Mouse (Mus musculus) intestine, embryonic 15.5 days (tissue): ENCODE measurements around the gene Arrb2. TPM values are rescaled to one million over a fixed set of nuclear protein-coding genes. Genes with fewer than 3 reads are reported as not detected.
A peak's percentile ranks its signal among the peaks of the same experiment; 100 is the strongest.

Source experiments
- ATAC-seq: fragments of 200-750 bp; cut with Nextera tagmentation; 2 replicates; pipeline ENCODE4 v1.8.0; 2017; ENCODE audit warnings: moderate TSS enrichment, moderate library complexity
- H3K27ac ChIP-seq: fragments of 300-500 bp; sonication (generic); 2 replicates; pipeline ENCODE4 v1.5.1; 2015; ENCODE audit warnings: mild to moderate bottlenecking, inconsistent platforms
- H3K27me3 ChIP-seq: fragments of 300-500 bp; sonication (generic); replicated peaks from 2 replicates; pipeline ENCODE4 v1.6.1; 2015; ENCODE audit warnings: inconsistent platforms
- H3K36me3 ChIP-seq: fragments of 300-500 bp; sonication (generic); 2 replicates; pipeline ENCODE4 v1.6.1; 2015; ENCODE audit warnings: inconsistent platforms
- H3K4me1 ChIP-seq: fragments of 300-500 bp; sonication (generic); replicated peaks from 2 replicates; pipeline ENCODE4 v1.6.1; 2015; ENCODE audit warnings: inconsistent platforms
- H3K4me2 ChIP-seq: fragments of 300-500 bp; sonication (generic); replicated peaks from 2 replicates; pipeline ENCODE4 v1.6.1; 2015; ENCODE audit warnings: mild to moderate bottlenecking, inconsistent platforms
- H3K4me3 ChIP-seq: fragments of 300-500 bp; sonication (generic); replicated peaks from 2 replicates; pipeline ENCODE4 v1.5.1; 2015; ENCODE audit warnings: inconsistent platforms
- H3K9ac ChIP-seq: fragments of 300-500 bp; sonication (generic); 2 replicates; pipeline ENCODE4 v1.6.1; 2015; ENCODE audit warnings: inconsistent platforms
- H3K9me3 ChIP-seq: fragments of 300-500 bp; sonication (generic); 2 replicates; pipeline ENCODE4 v1.6.1; 2016; ENCODE audit warnings: inconsistent platforms
- WGBS: fragments of 180-500 bp; shearing (Covaris S2); methylation state at CpG from one replicate; pipeline ENCODE4 v1.1.7; 2015; 5-methylcytosine and 5-hydroxymethylcytosine counted together
- polyA plus RNA-seq: library from polyadenylated mRNA; unstranded; fragments of >200 nt; fragmentation: Nextera tagmentation; extraction: Ambion mirVana; gene quantifications from 2 replicates; pipeline ENCODE4 v1.2.1, GENCODE M21; 2015

Arrb2 gene
- polyA plus RNA-seq, 1 experiment from 2014 or later = 13.2 TPM

DNA sequence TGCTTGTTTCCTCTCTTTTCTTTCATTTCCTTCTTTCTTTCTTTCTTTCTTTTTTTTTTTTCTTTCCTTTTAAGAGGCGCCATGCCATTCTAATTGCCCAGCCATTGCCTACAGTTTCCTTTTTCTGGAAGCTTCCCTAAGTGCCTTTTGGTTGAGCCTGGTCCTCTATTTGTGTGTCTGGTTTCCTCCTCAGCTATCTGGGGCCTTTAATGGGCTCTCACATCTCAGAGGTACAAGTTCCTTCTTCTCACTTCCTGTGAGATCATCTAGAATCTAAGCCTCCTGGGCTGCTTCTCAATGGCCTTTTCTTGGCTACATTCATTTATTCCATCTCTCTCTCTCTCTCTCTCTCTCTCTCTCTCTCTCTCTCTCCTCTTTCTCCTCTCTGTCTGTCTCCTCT lies 14.9 kb downstream of the Arrb2 start:
- H3K4me1 ChIP-seq = no peaks in the 10 kb centered on the region; the same call in 1 of the 2 replicates
- no peaks in the 10 kb centered on the region for H3K36me3 ChIP-seq
- H3K27me3 ChIP-seq = no peaks in the 10 kb centered on the region
- no peaks in the 10 kb centered on the region for H3K9me3 ChIP-seq
- no peak overlapping the region for H3K4me2 ChIP-seq
- H3K4me3 ChIP-seq = no peak overlapping the region
- H3K27ac ChIP-seq = no peak overlapping the region
- no peak for ATAC-seq
- no peak overlapping the region for H3K9ac ChIP-seq
- WGBS = 81% methylated on average over 1 of the region's 1 CpGs

DNA sequence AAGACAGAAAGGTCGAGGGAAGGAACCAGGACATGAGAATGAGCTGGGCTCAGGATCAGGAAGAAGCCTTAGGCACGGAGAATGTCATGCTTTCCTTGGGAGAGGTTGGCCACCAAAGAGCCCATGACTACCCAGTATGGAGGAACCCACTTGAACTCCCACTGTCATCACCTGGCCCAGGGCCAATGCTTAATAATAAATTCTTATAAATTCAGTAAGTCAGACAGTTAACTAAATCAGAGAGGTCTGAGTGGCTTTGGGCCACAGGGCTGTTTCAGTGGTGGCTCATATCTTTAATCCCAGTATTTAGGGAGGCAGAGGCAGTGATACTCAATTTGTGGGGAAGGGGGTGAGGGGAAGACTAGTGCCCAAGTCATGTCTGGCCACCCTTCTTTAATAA lies 18.5 kb downstream of the Arrb2 start:
- 86% methylated on average over 2 of the region's 2 CpGs for WGBS
- Histone ChIP-seq H3K4me1 (peaks cover 9% of the 10 kb centered on the region), H3K9ac (no peak overlapping the region), H3K4me2 (peak overlapping the region; percentile 79; the same call in 1 of the 2 replicates), H3K9me3 (no peaks in the 10 kb centered on the region), H3K27ac (no peak overlapping the region), H3K36me3 (no peaks in the 10 kb centered on the region), H3K4me3 (no peak overlapping the region), H3K27me3 (no peaks in the 10 kb centered on the region)
- ATAC-seq = no peak

DNA sequence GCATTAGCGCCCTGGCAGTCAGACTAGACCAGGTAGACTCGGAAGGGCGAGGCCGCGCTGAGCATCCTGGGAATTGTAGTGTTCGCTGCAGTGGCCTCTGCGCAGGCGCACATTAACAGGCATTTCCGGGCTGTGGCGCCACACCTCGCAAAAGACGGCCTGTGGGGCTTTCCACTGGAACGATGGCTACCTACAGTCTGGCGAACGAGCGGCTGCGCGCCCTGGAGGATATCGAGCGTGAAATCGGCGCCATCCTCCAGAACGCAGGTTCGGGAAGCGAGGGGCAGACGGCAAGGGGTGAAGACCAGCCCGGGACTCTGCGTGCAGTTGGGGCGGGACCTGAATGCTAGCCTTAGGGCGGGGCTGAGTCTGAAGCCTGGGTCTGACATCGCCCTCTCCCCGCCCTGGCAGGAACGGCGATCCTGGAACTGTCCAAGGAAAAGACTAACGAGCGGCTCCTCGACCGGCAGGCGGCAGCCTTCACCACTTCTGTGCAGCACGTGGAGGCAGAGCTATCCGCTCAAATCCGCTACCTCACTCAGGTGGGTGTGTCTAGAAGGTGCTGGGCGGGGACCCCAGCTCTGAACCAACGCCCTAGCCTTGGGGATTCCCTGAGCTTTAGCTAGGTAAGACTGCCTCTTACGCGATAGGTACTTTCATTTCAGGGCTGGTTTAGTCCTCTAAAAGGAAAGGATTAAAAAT lies 19.5 kb downstream of the Arrb2 start, which contains the start of gene Med11:
Gene Med11, plus strand, starts transcription at position 123 of the 702 bp plus-strand sequence.
- ATAC-seq = peak; percentile 99
- H3K4me2 ChIP-seq = peak within 1 kb of the TSS; percentile 79
- WGBS = under 1% methylated on average over 46 of the region's 46 CpGs

DNA sequence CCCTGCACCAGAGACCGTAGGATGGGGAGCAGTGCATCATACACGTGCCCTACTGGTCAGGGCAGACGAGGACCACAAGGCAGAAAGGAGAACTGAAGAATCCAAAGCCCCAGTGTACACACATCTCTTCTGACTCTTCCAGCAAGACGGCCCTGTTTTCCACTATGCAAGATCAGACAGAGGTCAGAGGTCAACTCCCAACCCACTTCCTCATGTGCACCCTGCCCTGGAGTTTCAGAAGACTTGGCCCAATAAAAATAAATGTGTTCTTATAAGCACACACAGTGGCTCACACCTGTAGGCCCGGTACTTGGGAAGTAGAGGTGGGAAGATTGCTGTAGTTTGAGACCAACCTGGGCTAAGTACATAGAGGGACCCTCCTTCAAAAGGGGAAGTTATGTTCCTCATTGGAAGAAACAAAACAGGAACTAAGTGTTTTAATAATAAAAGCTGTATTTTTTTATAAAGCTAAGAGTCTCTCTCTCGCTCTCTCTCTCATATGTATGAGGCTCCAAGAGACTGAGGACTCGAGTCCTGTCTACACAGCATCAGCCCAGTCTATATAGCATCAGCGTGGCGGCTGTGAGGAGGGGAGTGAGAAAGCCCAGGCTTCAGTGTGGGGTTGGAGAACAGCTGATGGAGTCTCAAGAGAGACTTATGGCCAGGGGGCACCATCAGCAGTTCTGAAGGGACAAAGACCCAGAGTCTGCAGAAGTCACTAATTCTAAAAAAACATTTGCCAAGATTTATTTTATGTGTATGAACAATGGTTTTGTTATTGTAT lies 21.0 kb downstream of the Arrb2 start:
- no peak overlapping the region for H3K9ac ChIP-seq
- ATAC-seq = no peak
- no peak overlapping the region for H3K4me3 ChIP-seq
- H3K27ac ChIP-seq = no peak overlapping the region
- H3K27me3 ChIP-seq = no peaks in the 10 kb centered on the region
- peaks cover 10% of the 10 kb centered on the region for H3K4me1 ChIP-seq
- H3K36me3 ChIP-seq = no peaks in the 10 kb centered on the region
- peak overlapping the region; percentile 79 for H3K4me2 ChIP-seq
- 83% methylated on average over 9 of the region's 9 CpGs for WGBS
- no peaks in the 10 kb centered on the region for H3K9me3 ChIP-seq

More for the DNA sequence above, 19.5 kb downstream of the Arrb2 start, which contains the start of gene Med11:
- Histone ChIP-seq H3K4me1 (peaks cover 9% of the 10 kb centered on the region), H3K36me3 (no peaks in the 10 kb centered on the region), H3K9ac (peak within 1 kb of the TSS; percentile 75), H3K4me3 (peak within 1 kb of the TSS; percentile 73), H3K27me3 (no peaks in the 10 kb centered on the region), H3K27ac (peak within 1 kb of the TSS; percentile 99), H3K9me3 (no peaks in the 10 kb centered on the region)

DNA sequence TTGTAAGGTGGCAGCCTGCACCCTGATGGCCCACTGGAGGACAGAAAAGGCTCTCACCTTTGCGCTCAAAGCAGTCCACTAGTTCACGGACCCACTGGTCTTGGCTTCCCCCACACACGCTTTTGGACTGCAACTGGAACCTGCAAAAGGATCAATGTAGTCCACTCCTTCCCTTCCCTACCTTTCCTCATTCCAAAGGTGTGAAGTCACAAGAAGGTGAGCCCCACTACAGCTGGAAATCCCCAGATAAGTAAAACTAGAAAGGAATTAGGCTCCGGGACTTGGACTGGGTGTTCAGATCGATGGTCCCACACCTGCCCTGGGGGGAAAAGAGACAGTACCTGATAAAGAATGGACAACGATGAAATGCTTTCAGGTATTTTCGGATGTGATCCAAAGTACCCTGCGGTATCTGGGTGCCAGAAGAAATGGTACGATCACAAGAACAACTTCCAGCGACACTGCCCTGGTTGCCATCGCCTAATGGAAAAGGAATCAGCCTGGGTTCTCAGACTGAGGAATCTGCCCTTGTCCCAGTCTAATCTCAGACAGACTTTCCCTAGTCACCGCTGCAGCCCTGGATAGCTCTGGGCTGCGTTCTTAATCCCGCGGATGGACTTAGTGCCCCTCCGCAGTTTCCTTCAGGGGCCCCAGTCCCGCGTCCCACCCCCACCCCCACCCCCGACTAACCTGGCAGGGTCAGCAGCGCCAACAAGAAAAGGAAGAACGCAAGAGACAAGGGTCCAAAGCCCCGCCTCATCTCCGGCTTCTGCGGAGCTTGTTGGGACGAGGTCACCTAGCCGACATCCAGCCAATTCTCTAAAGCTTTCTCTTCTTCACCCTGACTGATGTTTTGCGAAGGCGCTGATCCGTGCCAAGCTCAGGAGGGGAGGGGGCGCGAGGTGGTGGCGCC lies 26.5 kb downstream of the Arrb2 start, which contains the start of gene Zmynd15:
Gene Zmynd15, plus strand, starts transcription at position 746 of the 913 bp plus-strand sequence.
- peak; percentile 15; the same call in 1 of the 2 replicates for ATAC-seq
- peak within 1 kb of the TSS; percentile 95 for H3K4me2 ChIP-seq
- no peak within 1 kb of the TSS for H3K27ac ChIP-seq
- no peaks in the 10 kb centered on the region for H3K9me3 ChIP-seq
- H3K27me3 ChIP-seq = peaks cover 8% of the 10 kb centered on the region; the same call in 1 of the 2 replicates
- peak within 1 kb of the TSS; percentile 52 for H3K4me3 ChIP-seq
- WGBS = 13% methylated on average over 31 of the region's 32 CpGs
- H3K4me1 ChIP-seq = peaks cover 14% of the 10 kb centered on the region
- peak within 1 kb of the TSS; percentile 56 for H3K9ac ChIP-seq
- no peaks in the 10 kb centered on the region for H3K36me3 ChIP-seq

DNA sequence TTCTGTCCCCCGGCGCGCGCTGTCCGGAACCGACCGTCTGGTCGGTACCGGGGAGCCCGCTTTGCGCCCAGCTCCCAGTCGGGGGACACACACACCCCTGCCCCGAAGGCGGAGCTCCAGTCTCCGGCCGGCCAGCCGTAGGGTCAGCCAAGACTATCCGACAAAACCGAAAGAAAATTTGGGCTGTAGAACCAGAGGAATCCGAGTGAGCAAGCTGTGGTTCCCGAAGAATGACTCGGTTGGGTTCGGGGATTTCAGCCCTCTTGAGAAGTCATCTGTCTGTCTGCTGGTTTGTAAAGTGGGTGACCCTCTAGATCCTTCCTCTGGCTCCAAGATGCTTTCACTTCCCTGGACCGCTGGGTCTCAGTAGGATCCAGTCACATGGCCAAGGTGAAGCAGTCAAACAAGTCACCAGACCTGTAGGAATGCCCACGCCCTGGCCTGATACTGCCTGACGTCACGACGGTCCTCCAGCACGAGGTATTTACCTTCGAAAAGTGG lies 27.2 kb downstream of the Arrb2 start, which contains the start of gene Cxcl16:
Gene Cxcl16, minus strand, starts transcription at position 384 of the 501 bp plus-strand sequence.
- H3K9me3 ChIP-seq = no peaks in the 10 kb centered on the region
- no peak within 1 kb of the TSS for H3K27ac ChIP-seq
- peak within 1 kb of the TSS; percentile 52 for H3K4me3 ChIP-seq
- H3K36me3 ChIP-seq = no peaks in the 10 kb centered on the region
- H3K27me3 ChIP-seq = peaks cover 9% of the 10 kb centered on the region; the same call in 1 of the 2 replicates
- ATAC-seq = peak; percentile 84
- peak within 1 kb of the TSS; percentile 95 for H3K4me2 ChIP-seq
- WGBS = 3% methylated on average over 30 of the region's 30 CpGs
- peak within 1 kb of the TSS; percentile 56 for H3K9ac ChIP-seq
- peaks cover 14% of the 10 kb centered on the region for H3K4me1 ChIP-seq

DNA sequence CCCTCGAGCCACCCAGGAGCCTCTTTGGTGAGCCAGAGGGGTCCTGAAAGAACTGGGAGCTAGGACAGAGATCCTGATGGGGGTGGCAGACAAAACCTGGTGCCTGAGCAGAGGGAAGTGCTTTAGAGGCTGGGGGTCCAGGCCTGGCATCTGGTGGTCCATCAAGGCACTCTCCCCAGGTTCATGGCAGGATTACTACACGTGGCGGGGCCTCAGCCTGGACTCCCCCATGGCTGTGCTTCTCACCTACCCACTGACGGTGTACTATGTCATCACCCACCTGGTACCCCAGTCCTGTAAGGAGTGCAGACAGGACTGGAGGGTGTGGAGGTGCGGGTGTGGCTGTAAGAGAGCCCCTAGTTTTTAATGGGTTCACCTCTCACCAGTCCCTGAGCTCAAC lies 31.5 kb downstream of the Arrb2 start:
- Histone ChIP-seq H3K9me3 (no peaks in the 10 kb centered on the region), H3K27me3 (peaks cover 9% of the 10 kb centered on the region), H3K4me1 (peaks cover 18% of the 10 kb centered on the region), H3K4me3 (no peak overlapping the region), H3K4me2 (no peak overlapping the region), H3K9ac (no peak overlapping the region), H3K27ac (no peak overlapping the region), H3K36me3 (no peaks in the 10 kb centered on the region)
- ATAC-seq = no peak
- WGBS = 88% methylated on average over 5 of the region's 5 CpGs

DNA sequence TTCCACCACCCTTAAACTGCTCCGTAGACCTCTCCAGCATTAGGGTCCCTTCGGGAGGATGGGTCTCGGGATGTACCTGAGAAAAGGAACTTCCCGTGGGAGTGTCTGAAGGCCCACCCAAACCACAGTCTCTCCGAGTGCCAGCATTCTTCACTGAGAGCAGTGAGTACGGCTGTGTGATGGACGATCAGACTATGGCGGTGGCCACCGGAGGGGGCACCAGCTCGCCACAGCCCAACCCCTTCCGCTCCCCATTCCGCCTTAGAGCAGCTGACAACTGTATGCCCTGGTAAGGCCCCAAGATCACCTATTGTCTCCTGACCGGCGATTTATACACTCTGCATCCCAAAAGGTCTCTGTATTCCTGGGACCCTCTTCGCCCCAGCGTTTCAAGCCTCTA lies 32.8 kb downstream of the Arrb2 start:
- Histone ChIP-seq H3K27ac (no peak overlapping the region), H3K9ac (no peak overlapping the region), H3K9me3 (no peaks in the 10 kb centered on the region), H3K4me2 (peak overlapping the region; percentile 66), H3K4me3 (peak overlapping the region; percentile 30), H3K27me3 (peaks cover 9% of the 10 kb centered on the region), H3K4me1 (peaks cover 10% of the 10 kb centered on the region), H3K36me3 (no peaks in the 10 kb centered on the region)
- no peak for ATAC-seq
- WGBS = 36% methylated on average over 16 of the region's 16 CpGs

DNA sequence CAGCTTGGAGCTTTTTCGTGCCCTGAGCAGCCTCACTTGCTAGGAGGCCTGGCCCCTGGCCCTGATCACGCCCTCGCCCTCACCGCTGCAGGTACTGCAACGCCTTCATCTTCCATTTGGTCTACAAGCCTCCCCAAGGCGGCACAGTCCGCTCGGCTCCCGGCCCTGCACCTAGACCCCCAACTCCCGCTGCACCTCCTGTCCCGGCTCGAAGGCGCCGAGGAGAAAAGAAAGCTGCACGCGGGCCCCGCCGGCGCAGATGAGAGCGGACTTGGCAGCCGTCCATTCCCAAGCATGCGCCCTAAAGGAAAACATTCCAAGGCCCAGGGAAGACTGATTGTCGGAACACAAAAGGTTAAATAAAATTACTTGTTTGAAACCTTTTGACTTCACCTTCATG lies 33.4 kb downstream of the Arrb2 start:
- H3K27ac ChIP-seq = 0 out of 2 replicates have a peak overlapping the region, but pooled peaks have one; percentile 29
- H3K4me3 ChIP-seq = peak overlapping the region; percentile 30
- ATAC-seq = no peak
- H3K9me3 ChIP-seq = no peaks in the 10 kb centered on the region
- peaks cover 6% of the 10 kb centered on the region for H3K27me3 ChIP-seq
- WGBS = 10% methylated on average over 23 of the region's 23 CpGs
- H3K4me1 ChIP-seq = peaks cover 10% of the 10 kb centered on the region
- peak overlapping the region; percentile 24; the same call in 1 of the 2 replicates for H3K9ac ChIP-seq
- no peaks in the 10 kb centered on the region for H3K36me3 ChIP-seq
- peak overlapping the region; percentile 66 for H3K4me2 ChIP-seq

DNA sequence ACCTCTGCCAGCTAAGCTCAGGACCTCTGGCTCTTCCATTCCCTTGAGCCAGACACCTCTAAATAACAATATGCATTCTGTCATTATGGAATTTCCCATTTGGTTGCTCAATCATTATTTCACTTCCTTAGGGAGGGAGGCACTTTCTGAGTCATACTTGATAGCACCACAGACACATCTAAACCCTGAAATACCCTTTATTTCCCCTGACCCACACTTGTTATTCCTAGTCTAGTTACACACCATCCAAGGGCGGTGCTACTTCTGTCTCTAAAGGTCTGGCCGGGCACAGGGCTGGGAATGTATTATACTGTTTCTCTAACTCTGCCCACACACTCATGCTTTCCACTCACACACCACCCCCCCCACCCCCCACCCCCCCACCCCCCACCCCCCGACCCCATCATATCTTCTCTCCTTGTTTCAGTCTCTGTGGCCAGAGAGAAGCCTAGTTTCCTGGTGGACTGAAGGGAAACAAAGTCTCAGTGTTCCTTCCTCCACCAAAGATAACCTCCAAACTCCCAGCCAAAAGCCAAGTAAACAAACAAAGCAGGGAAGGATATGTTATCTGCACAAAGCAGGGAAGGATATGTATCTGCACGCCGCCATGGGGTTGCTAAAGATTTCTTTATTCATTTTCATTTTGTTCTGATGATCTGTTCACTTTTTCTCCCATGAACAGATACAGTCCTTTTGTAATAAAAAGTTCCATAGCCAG lies 35.6 kb downstream of the Arrb2 start:
- no peak for ATAC-seq
- 0 out of 2 replicates have a peak overlapping the region, but pooled peaks have one; percentile 41 for H3K27ac ChIP-seq
- WGBS = 69% methylated on average over 5 of the region's 5 CpGs
- no peak overlapping the region for H3K9ac ChIP-seq
- no peak overlapping the region for H3K4me3 ChIP-seq
- peaks cover 10% of the 10 kb centered on the region for H3K4me1 ChIP-seq
- H3K36me3 ChIP-seq = no peaks in the 10 kb centered on the region
- H3K4me2 ChIP-seq = no peak overlapping the region
- H3K27me3 ChIP-seq = peaks cover 5% of the 10 kb centered on the region
- H3K9me3 ChIP-seq = no peaks in the 10 kb centered on the region

DNA sequence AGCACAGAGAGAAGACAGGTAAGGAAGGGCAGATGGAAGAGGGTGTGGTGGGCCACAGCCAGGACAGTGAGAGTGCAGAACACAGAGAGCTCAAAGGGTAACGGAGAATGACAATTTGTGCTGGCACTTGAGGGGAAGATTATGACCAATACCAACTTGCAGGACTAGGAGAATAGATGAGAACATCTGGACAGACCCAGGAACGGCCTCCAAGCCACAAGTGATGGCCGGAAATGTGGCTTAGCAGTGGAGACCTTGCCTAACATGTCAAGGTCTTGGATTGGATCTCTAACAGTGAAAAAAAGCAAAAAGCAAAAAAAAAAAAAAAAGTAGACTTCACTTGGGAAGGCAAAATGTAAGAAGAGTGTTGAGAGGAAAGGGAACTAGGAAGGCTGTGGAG lies 37.3 kb downstream of the Arrb2 start:
- H3K9me3 ChIP-seq = no peaks in the 10 kb centered on the region
- H3K4me2 ChIP-seq = no peak overlapping the region
- H3K4me3 ChIP-seq = no peak overlapping the region
- H3K9ac ChIP-seq = no peak overlapping the region
- WGBS = 86% methylated on average over 3 of the region's 3 CpGs
- H3K27me3 ChIP-seq = peaks cover 3% of the 10 kb centered on the region
- no peak overlapping the region for H3K27ac ChIP-seq
- no peak for ATAC-seq
- no peaks in the 10 kb centered on the region for H3K36me3 ChIP-seq
- peaks cover 10% of the 10 kb centered on the region for H3K4me1 ChIP-seq
